Mouse (Mus musculus) MEL (cell line): Measurements from ENCODE around the gene Sept3. TPM values are rescaled to one million over a fixed set of nuclear protein-coding genes. Genes with fewer than 3 reads are reported as not detected.

Experiments
- DNase-seq: peaks from one replicate; pipeline ENCODE4 v3.0.0; 2011; ENCODE audit warnings: low read depth, low spot score
- H3K27ac ChIP-seq: 2 replicates; pipeline ENCODE4 v1.5.1; 2012; ENCODE audit warnings: low read depth, mild to moderate bottlenecking, control low read depth, low read length, moderate library complexity; ENCODE audit not compliant: control insufficient read depth
- H3K27me3 ChIP-seq, 2 experiments: fragments of 150-350 bp in 1 of 2; sonication (generic) in 1 of 2; 2 replicates each; pipeline ENCODE4 v1.6.1; 2012; ENCODE audit warnings: low read length in 2 of 2, mild to moderate bottlenecking in 2 of 2, improper control_type of control experiment in 1 of 2, moderate library complexity in 1 of 2; ENCODE audit not compliant: insufficient read depth in 2 of 2, control insufficient read depth in 1 of 2
- H3K36me3 ChIP-seq, 2 experiments: 2 replicates each; pipeline ENCODE4 v1.6.1; 2012 to 2014; ENCODE audit warnings: low read length in 2 of 2, improper control_type of control experiment in 1 of 2, inconsistent platforms in 1 of 2, mild to moderate bottlenecking in 1 of 2; ENCODE audit not compliant: insufficient read depth in 2 of 2, control insufficient read depth in 1 of 2
- H3K4me1 ChIP-seq, 2 experiments: fragments of 150-350 bp in 1 of 2; sonication (generic) in 1 of 2; 2 replicates each; pipeline ENCODE4 v1.6.1; 2012; ENCODE audit warnings: low read length in 2 of 2, improper control_type of control experiment in 1 of 2, mild to moderate bottlenecking in 1 of 2; ENCODE audit not compliant: insufficient read depth in 2 of 2, control insufficient read depth in 1 of 2
- H3K4me3 ChIP-seq, 2 experiments: fragments of 150-350 bp in 1 of 2; sonication (generic) in 1 of 2; 2 replicates each; pipeline ENCODE4 v1.5.1; 2012; ENCODE audit warnings: low read depth in 2 of 2, low read length in 2 of 2, mild to moderate bottlenecking in 2 of 2, moderate library complexity in 2 of 2, control low read depth in 1 of 2, improper control_type of control experiment in 1 of 2; ENCODE audit not compliant: control insufficient read depth in 1 of 2, insufficient read depth in 1 of 2
- H3K79me2 ChIP-seq: 2 replicates; pipeline ENCODE4 v1.6.1; 2012; ENCODE audit warnings: mild to moderate bottlenecking, low read length, moderate library complexity; ENCODE audit not compliant: control insufficient read depth, poor library complexity, insufficient read depth
- H3K9ac ChIP-seq: 2 replicates; pipeline ENCODE4 v1.6.1; 2012; ENCODE audit warnings: low read depth, mild to moderate bottlenecking, control low read depth, low read length, moderate library complexity; ENCODE audit not compliant: control insufficient read depth, poor library complexity, severe bottlenecking
- H3K9me3 ChIP-seq: fragments of 150-350 bp; sonication (generic); replicated peaks from 2 replicates; pipeline ENCODE4 v1.6.1; 2012; ENCODE audit warnings: mild to moderate bottlenecking, low read length, improper control_type of control experiment, moderate library complexity; ENCODE audit not compliant: insufficient read depth
- BHLHE40 ChIP-seq: IDR thresholded peaks from 2 replicates; pipeline ENCODE4 v1.6.1; 2012; ENCODE audit warnings: low read depth, mild to moderate bottlenecking, inconsistent platforms, low read length, improper control_type of control experiment, borderline replicate concordance
- CHD1 ChIP-seq: IDR thresholded peaks from 2 replicates; pipeline ENCODE4 v1.6.1; 2012; ENCODE audit warnings: low read depth, mild to moderate bottlenecking, inconsistent platforms, low read length, improper control_type of control experiment
- CHD2 ChIP-seq: IDR thresholded peaks from 2 replicates; pipeline ENCODE4 v1.6.1; 2011; ENCODE audit warnings: low read length, improper control_type of control experiment
- ELF1 ChIP-seq: IDR thresholded peaks from 2 replicates; pipeline ENCODE4 v1.6.1; 2014; ENCODE audit warnings: low read depth, mild to moderate bottlenecking, inconsistent platforms, low read length, improper control_type of control experiment, moderate library complexity
- EP300 ChIP-seq, 2 experiments: IDR thresholded peaks; 2 replicates each; pipeline ENCODE4 v1.6.1; 2011; ENCODE audit warnings: improper control_type of control experiment in 2 of 2, low read length in 2 of 2, low read depth in 1 of 2, mild to moderate bottlenecking in 1 of 2
- GATA1 ChIP-seq: IDR thresholded peaks from 2 replicates; pipeline ENCODE4 v1.6.1; 2011; ENCODE audit warnings: low read depth, low read length, improper control_type of control experiment
- JUND ChIP-seq: IDR thresholded peaks from 2 replicates; pipeline ENCODE4 v1.6.1; 2011; ENCODE audit warnings: low read depth, mild to moderate bottlenecking, improper control_type of control experiment, low read length
- MAZ ChIP-seq: IDR thresholded peaks from 2 replicates; pipeline ENCODE4 v1.6.1; 2012; ENCODE audit warnings: low read depth, mild to moderate bottlenecking, inconsistent platforms, low read length, improper control_type of control experiment
- MEF2A ChIP-seq: IDR thresholded peaks from 2 replicates; pipeline ENCODE4 v1.6.1; 2014; ENCODE audit warnings: low read depth, mild to moderate bottlenecking, inconsistent platforms, low read length, improper control_type of control experiment; ENCODE audit not compliant: poor library complexity, insufficient replicate concordance, severe bottlenecking; ENCODE audit errors: extremely low read depth
- MYC ChIP-seq: IDR thresholded peaks from 2 replicates; pipeline ENCODE4 v1.6.1; 2011; ENCODE audit warnings: low read depth, mild to moderate bottlenecking, low read length, improper control_type of control experiment, moderate library complexity
- POLR2AphosphoS2 ChIP-seq: IDR thresholded peaks from 2 replicates; pipeline ENCODE4 v1.6.1; 2011; ENCODE audit warnings: low read length, improper control_type of control experiment
- POLR2AphosphoS5 ChIP-seq: IDR thresholded peaks from 2 replicates; pipeline ENCODE4 v1.6.1; 2012; ENCODE audit warnings: low read depth, borderline replicate concordance, mild to moderate bottlenecking, inconsistent platforms, low read length, moderate library complexity, mixed read lengths
- RAD21 ChIP-seq: IDR thresholded peaks from 2 replicates; pipeline ENCODE4 v1.6.1; 2011; ENCODE audit warnings: mild to moderate bottlenecking, low read depth, low read length, improper control_type of control experiment
- TAL1 ChIP-seq: IDR thresholded peaks from 2 replicates; pipeline ENCODE4 v1.6.1; 2012; ENCODE audit warnings: mild to moderate bottlenecking, inconsistent platforms, low read length, moderate library complexity, mixed read lengths
- TBP ChIP-seq: IDR thresholded peaks from 2 replicates; pipeline ENCODE4 v1.8.0; 2011; ENCODE audit warnings: low read depth, low read length, improper control_type of control experiment
- USF2 ChIP-seq, 2 experiments: IDR thresholded peaks; 2 replicates each; pipeline ENCODE4 v1.6.1; 2011 to 2012; ENCODE audit warnings: improper control_type of control experiment in 2 of 2, low read length in 2 of 2, borderline replicate concordance in 1 of 2, inconsistent platforms in 1 of 2, low read depth in 1 of 2, mild to moderate bottlenecking in 1 of 2; ENCODE audit not compliant: insufficient read depth in 1 of 2
- ZMIZ1 ChIP-seq: IDR thresholded peaks from 2 replicates; pipeline ENCODE4 v1.6.1; 2012; ENCODE audit warnings: low read depth, mild to moderate bottlenecking, inconsistent platforms, low read length, improper control_type of control experiment, moderate library complexity
- ZNF384 ChIP-seq: IDR thresholded peaks from 2 replicates; pipeline ENCODE4 v1.6.1; 2012; ENCODE audit warnings: low read depth, mild to moderate bottlenecking, inconsistent platforms, low read length, improper control_type of control experiment
- polyA plus RNA-seq, 2 experiments: library from polyadenylated mRNA; stranded (reverse) in 1 of 2; unstranded in 1 of 2; fragments of >175 nt in 1 of 2; fragments of >200 nt in 1 of 2; gene quantifications; 2 replicates each; pipeline versions ENCODE4 v1.2.1 to v1.2.4; 2012; ENCODE audit warnings: low replicate concordance in 2 of 2, low read depth in 1 of 2; ENCODE audit not compliant: insufficient read length in 2 of 2, insufficient read depth in 1 of 2, missing spikeins in 1 of 2
- total RNA-seq: library from RNA; depleted of rRNA; stranded (reverse); fragments of 300-350 nt; gene quantifications from 2 replicates; pipeline ENCODE4 v1.2.3, GENCODE M21; 2012

Gene Sept3
- total and polyA plus RNA-seq, 3 experiments: not detected

GRCm38 (mm10) chr15:82322195-82322594 is 47.5 kb downstream of the Sept3 start:
- Histone ChIP-seq H3K9me3 (no peaks in the 10 kb centered on the region), H3K4me1 (peaks cover 0 to 4% of the 10 kb centered on the region in 2 experiments; a peak in 1 of 4 replicates), H3K4me3 (no peak overlapping the region), H3K9ac (no peak overlapping the region), H3K27me3 (no peaks in the 10 kb centered on the region), H3K27ac (no peak overlapping the region), H3K36me3 (peaks cover 0 to 3% of the 10 kb centered on the region in 2 experiments; a peak in 2 of 4 replicates), H3K79me2 (no peaks in the 10 kb centered on the region)
- no peak for DNase-seq
- no peak for TF ChIP-seq MEF2A
- no peak for TF ChIP-seq CHD2
- no peak for TF ChIP-seq TBP
- TF ChIP-seq ELF1: no peak
- no peak for TF ChIP-seq ZMIZ1
- TF ChIP-seq RAD21: no peak
- no peak for TF ChIP-seq JUND
- TF ChIP-seq MYC: no peak
- TF ChIP-seq BHLHE40: no peak
- no peak for TF ChIP-seq ZNF384

GRCm38 (mm10) chr15:82325382-82325781 is 50.7 kb downstream of the Sept3 start:
- DNase-seq: peak; percentile 18
- no peaks in the 10 kb centered on the region for H3K4me1 ChIP-seq
- no peak overlapping the region for H3K9ac ChIP-seq
- TF ChIP-seq USF2 (IDR thresholded peaks at IDR 0.05; ENCODE audit: borderline replicate concordance in 1 of 2, insufficient read depth in 1 of 2, low read depth in 1 of 2, low read length in 2 of 2) (no peak), JUND (no peak), POLR2AphosphoS2 (no peak), ZNF384 (no peak), ZMIZ1 (no peak), TAL1 (no peak), EP300 (IDR thresholded peaks at IDR 0.05; ENCODE audit: low read depth in 1 of 2, low read length in 2 of 2) (no peak), GATA1 (no peak), POLR2AphosphoS5 (no peak), CHD1 (no peak), TBP (no peak), MAZ (no peak)
- no peaks in the 10 kb centered on the region for H3K36me3 ChIP-seq
- H3K27ac ChIP-seq: no peak overlapping the region
- H3K9me3 ChIP-seq: no peaks in the 10 kb centered on the region
- no peak overlapping the region for H3K4me3 ChIP-seq
- no peaks in the 10 kb centered on the region for H3K79me2 ChIP-seq
- H3K27me3 ChIP-seq: no peaks in the 10 kb centered on the region
